Mouse (Mus musculus): ENCODE measurements around the gene Lhfpl5. TPM values are rescaled to one million over a fixed set of nuclear protein-coding genes. Genes with fewer than 3 reads are reported as not detected.

The Lhfpl5 gene
- polyA plus RNA-seq (2015; fragmentation: Nextera tagmentation; extraction: Ambion mirVana), result 11.3 and 11.4 TPM in 2 replicates

- Histone ChIP-seq H3K36me3 (replicated peaks) (no peaks in the 10 kb centered on the region), H3K9ac (peak within 1 kb of the TSS; percentile 38), H3K4me2 (peak within 1 kb of the TSS; percentile 88), H3K4me3 (peak within 1 kb of the TSS; percentile 45), H3K9me3 (no peaks in the 10 kb centered on the region), H3K27me3 (replicated peaks) (no peaks in the 10 kb centered on the region), H3K27ac (no peak within 1 kb of the TSS), H3K4me1 (peaks cover 11% of the 10 kb centered on the region; the same call in 1 of the 2 replicates)
- WGBS, result 15% methylated on average over 50 of the region's 50 CpGs
- ATAC-seq (replicated peaks), result peak; percentile 87
These were observed at the start of gene Lhfpl5 for GRCm38 (mm10) chr17:28575244-28576125. Gene Lhfpl5, plus strand, starts transcription at chr17:28575641.

- Histone ChIP-seq H3K4me2 (peak overlapping the region; percentile 25), H3K9ac (no peak overlapping the region)
- WGBS, result 43% methylated on average over 12 of the region's 12 CpGs
These were observed 48.0 kb upstream of the Lhfpl5 start for GRCm38 (mm10) chr17:28527184-28528042.

GRCm38 (mm10) chr17:28528043-28528351, 47.4 kb upstream of the Lhfpl5 start:
- WGBS, result 3% methylated on average over 6 of the region's 6 CpGs
- Histone ChIP-seq H3K36me3 (replicated peaks) (no peaks in the 10 kb centered on the region), H3K4me2 (peak overlapping the region; percentile 25), H3K27me3 (replicated peaks) (0 out of 2 replicates have a peak, but pooled peaks cover 7% of the 10 kb centered on the region), H3K9ac (no peak overlapping the region), H3K4me3 (no peak overlapping the region), H3K27ac (no peak overlapping the region), H3K9me3 (no peaks in the 10 kb centered on the region), H3K4me1 (peaks cover 7% of the 10 kb centered on the region)
- ATAC-seq (replicated peaks), result 0 out of 2 replicates have a peak, but pooled peaks have one; percentile 26

More at GRCm38 (mm10) chr17:28527184-28528042, 48.0 kb upstream of the Lhfpl5 start:
- no peak overlapping the region for H3K4me3 ChIP-seq
- H3K27ac ChIP-seq, result peak overlapping the region; percentile 10; the same call in 1 of the 2 replicates
- peaks cover 7% of the 10 kb centered on the region for H3K4me1 ChIP-seq
- no peaks in the 10 kb centered on the region for H3K9me3 ChIP-seq
- no peak for ATAC-seq (replicated peaks)
- no peaks in the 10 kb centered on the region for H3K36me3 ChIP-seq (replicated peaks)
- 0 out of 2 replicates have a peak, but pooled peaks cover 7% of the 10 kb centered on the region for H3K27me3 ChIP-seq (replicated peaks)

- no peak for ATAC-seq (replicated peaks)
- H3K36me3 ChIP-seq (replicated peaks), result no peaks in the 10 kb centered on the region
- no peak overlapping the region for H3K4me3 ChIP-seq
- H3K9me3 ChIP-seq, result no peaks in the 10 kb centered on the region
- H3K27ac ChIP-seq, result no peak overlapping the region
- 76% methylated on average over 4 of the region's 4 CpGs for WGBS
- peaks cover 5% of the 10 kb centered on the region for H3K4me1 ChIP-seq
- H3K4me2 ChIP-seq, result no peak overlapping the region
- H3K9ac ChIP-seq, result no peak overlapping the region
- H3K27me3 ChIP-seq (replicated peaks), result 0 out of 2 replicates have a peak, but pooled peaks cover 4% of the 10 kb centered on the region
These were observed 46.3 kb upstream of the Lhfpl5 start for GRCm38 (mm10) chr17:28529116-28529515.

- H3K9ac ChIP-seq, result no peak within 1 kb of the TSS
- H3K27me3 ChIP-seq (replicated peaks), result no peaks in the 10 kb centered on the region
- no peaks in the 10 kb centered on the region for H3K36me3 ChIP-seq (replicated peaks)
- no peaks in the 10 kb centered on the region for H3K9me3 ChIP-seq
- no peak within 1 kb of the TSS for H3K27ac ChIP-seq
- no peak within 1 kb of the TSS for H3K4me3 ChIP-seq
- WGBS, result 82% methylated on average over 6 of the region's 6 CpGs
- peaks cover 5% of the 10 kb centered on the region for H3K4me1 ChIP-seq
- no peak within 1 kb of the TSS for H3K4me2 ChIP-seq
- ATAC-seq (replicated peaks), result no peak
These were observed 44.9 kb upstream of the Lhfpl5 start, which contains the start of gene Armc12 for GRCm38 (mm10) chr17:28530506-28530905. Gene Armc12, plus strand, starts transcription at chr17:28530806.

- no peaks in the 10 kb centered on the region for H3K36me3 ChIP-seq (replicated peaks)
- H3K9ac ChIP-seq, result no peak overlapping the region
- ATAC-seq (replicated peaks), result no peak
- H3K4me1 ChIP-seq, result peaks cover 5% of the 10 kb centered on the region
- no peak overlapping the region for H3K4me2 ChIP-seq
- no peak overlapping the region for H3K4me3 ChIP-seq
- H3K27me3 ChIP-seq (replicated peaks), result no peaks in the 10 kb centered on the region
- WGBS, result 13% methylated on average over 18 of the region's 18 CpGs
- no peak overlapping the region for H3K27ac ChIP-seq
- H3K9me3 ChIP-seq, result no peaks in the 10 kb centered on the region
These were observed 43.5 kb upstream of the Lhfpl5 start for GRCm38 (mm10) chr17:28531946-28532345.

- no peak overlapping the region for H3K4me2 ChIP-seq
- H3K27ac ChIP-seq, result no peak overlapping the region
- no peak overlapping the region for H3K4me3 ChIP-seq
- H3K36me3 ChIP-seq (replicated peaks), result no peaks in the 10 kb centered on the region
- H3K4me1 ChIP-seq, result peaks cover 4% of the 10 kb centered on the region
- H3K9me3 ChIP-seq, result no peaks in the 10 kb centered on the region
- ATAC-seq (replicated peaks), result no peak
- 89% methylated on average over 7 of the region's 7 CpGs for WGBS
- H3K27me3 ChIP-seq (replicated peaks), result no peaks in the 10 kb centered on the region
- H3K9ac ChIP-seq, result no peak overlapping the region
These were observed 42.9 kb upstream of the Lhfpl5 start for GRCm38 (mm10) chr17:28532557-28532956.

- H3K36me3 ChIP-seq (replicated peaks), result no peaks in the 10 kb centered on the region
- ATAC-seq (replicated peaks), result no peak
- H3K27ac ChIP-seq, result no peak overlapping the region
- no peak overlapping the region for H3K4me2 ChIP-seq
- H3K4me3 ChIP-seq, result no peak overlapping the region
- H3K9me3 ChIP-seq, result no peaks in the 10 kb centered on the region
- WGBS, result 87% methylated on average over 13 of the region's 13 CpGs
- no peaks in the 10 kb centered on the region for H3K27me3 ChIP-seq (replicated peaks)
- H3K4me1 ChIP-seq, result no peaks in the 10 kb centered on the region
- no peak overlapping the region for H3K9ac ChIP-seq
These were observed 42.1 kb upstream of the Lhfpl5 start for GRCm38 (mm10) chr17:28533327-28533726.

- Histone ChIP-seq H3K27ac (no peak overlapping the region), H3K27me3 (replicated peaks) (no peaks in the 10 kb centered on the region), H3K9me3 (no peaks in the 10 kb centered on the region), H3K4me3 (no peak overlapping the region), H3K4me1 (no peaks in the 10 kb centered on the region), H3K9ac (no peak overlapping the region), H3K4me2 (no peak overlapping the region), H3K36me3 (replicated peaks) (no peaks in the 10 kb centered on the region)
- ATAC-seq (replicated peaks), result no peak
- 53% methylated on average over 12 of the region's 12 CpGs for WGBS
These were observed 37.6 kb upstream of the Lhfpl5 start for GRCm38 (mm10) chr17:28537881-28538280.

- 84% methylated on average over 1 of the region's 1 CpGs for WGBS
- Histone ChIP-seq H3K9me3 (no peaks in the 10 kb centered on the region), H3K4me2 (no peak overlapping the region)
These were observed 28.5 kb upstream of the Lhfpl5 start for GRCm38 (mm10) chr17:28546925-28547324.

GRCm38 (mm10) chr17:28548550-28548949, 26.9 kb upstream of the Lhfpl5 start:
- Histone ChIP-seq H3K36me3 (replicated peaks) (no peaks in the 10 kb centered on the region), H3K27me3 (replicated peaks) (no peaks in the 10 kb centered on the region), H3K9ac (no peak overlapping the region), H3K27ac (no peak overlapping the region), H3K4me2 (no peak overlapping the region), H3K9me3 (no peaks in the 10 kb centered on the region), H3K4me1 (peaks cover 3% of the 10 kb centered on the region; the same call in 1 of the 2 replicates), H3K4me3 (no peak overlapping the region)
- no peak for ATAC-seq (replicated peaks)
- 77% methylated on average over 11 of the region's 11 CpGs for WGBS

More at GRCm38 (mm10) chr17:28546925-28547324, 28.5 kb upstream of the Lhfpl5 start:
- Histone ChIP-seq H3K9ac (no peak overlapping the region), H3K36me3 (replicated peaks) (no peaks in the 10 kb centered on the region), H3K4me3 (no peak overlapping the region), H3K4me1 (no peaks in the 10 kb centered on the region), H3K27me3 (replicated peaks) (no peaks in the 10 kb centered on the region), H3K27ac (no peak overlapping the region)
- no peak for ATAC-seq (replicated peaks)

GRCm38 (mm10) chr17:28549111-28549510, 26.3 kb upstream of the Lhfpl5 start, which contains the start of gene Clpsl2:
Gene Clpsl2, plus strand, starts transcription at chr17:28549411.
- H3K4me3 ChIP-seq, result no peak within 1 kb of the TSS
- no peak within 1 kb of the TSS for H3K9ac ChIP-seq
- no peaks in the 10 kb centered on the region for H3K27me3 ChIP-seq (replicated peaks)
- H3K27ac ChIP-seq, result no peak within 1 kb of the TSS
- WGBS, result 78% methylated on average over 14 of the region's 14 CpGs
- H3K9me3 ChIP-seq, result no peaks in the 10 kb centered on the region
- no peaks in the 10 kb centered on the region for H3K36me3 ChIP-seq (replicated peaks)
- peaks cover 3% of the 10 kb centered on the region; the same call in 1 of the 2 replicates for H3K4me1 ChIP-seq
- ATAC-seq (replicated peaks), result no peak
- no peak within 1 kb of the TSS for H3K4me2 ChIP-seq

Data from midbrain, embryonic 15.5 days (tissue).